Mouse (Mus musculus) activated CD4-positive, CD25-positive, alpha-beta regulatory T cell, adult 4 months (primary cell): Measurements from ENCODE around the gene Kcns3. TPM values are rescaled to one million over a fixed set of nuclear protein-coding genes. Genes with fewer than 3 reads are reported as not detected.

ENCODE experiments used
- ATAC-seq: one replicate; pipeline ENCODE4 v1.8.0; 2017
- polyA plus RNA-seq, 2 experiments: library from polyadenylated mRNA; unstranded; fragments of 100-300 nt; shearing (Covaris generic); gene quantifications; one replicate each; pipeline ENCODE4 v1.2.1; 2017

Kcns3 gene
- not detected for polyA plus RNA-seq

DNA sequence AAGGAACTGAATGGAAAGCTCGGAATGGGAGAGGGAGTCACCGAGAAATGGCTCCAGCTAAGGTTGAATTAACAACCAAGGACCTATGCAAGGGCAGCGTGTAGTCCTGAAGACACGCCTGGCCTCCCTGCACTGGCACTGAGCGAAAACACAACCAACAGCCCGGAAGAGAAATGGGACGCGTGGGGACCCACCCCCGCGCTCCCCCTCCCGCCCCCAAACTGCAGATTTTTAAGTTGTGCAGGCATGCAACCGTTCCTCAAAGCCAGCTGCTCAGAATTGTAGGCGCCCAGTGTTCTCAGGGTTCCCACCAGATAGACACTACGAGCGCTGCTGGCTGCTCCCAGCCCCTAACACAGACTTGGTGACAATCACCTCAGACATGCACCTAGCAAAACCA is at the start of gene Kcns3:
Gene Kcns3, minus strand, starts transcription at position 42 of the 400 bp plus-strand sequence.
- no peak for ATAC-seq

DNA sequence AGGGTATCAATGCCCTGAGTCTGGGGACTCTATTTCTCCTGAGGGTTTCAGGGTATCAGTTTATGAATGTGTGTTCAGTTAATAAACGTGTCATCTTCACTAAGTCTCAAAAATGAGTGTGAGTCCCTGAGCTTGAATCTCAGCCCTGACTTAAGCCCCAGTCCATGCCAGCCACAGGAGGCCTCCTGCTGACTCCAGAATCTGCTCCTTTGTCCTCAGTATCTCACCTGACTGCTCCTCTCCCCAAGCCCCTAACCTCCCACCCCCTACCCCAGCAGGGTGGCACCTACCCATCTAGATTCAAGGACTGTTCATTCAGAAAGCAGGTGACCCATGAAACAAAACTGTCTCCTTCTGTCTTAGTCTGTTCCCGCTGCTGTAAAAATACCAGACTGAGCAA is 47.7 kb upstream of the Kcns3 start:
- no peak for ATAC-seq

DNA sequence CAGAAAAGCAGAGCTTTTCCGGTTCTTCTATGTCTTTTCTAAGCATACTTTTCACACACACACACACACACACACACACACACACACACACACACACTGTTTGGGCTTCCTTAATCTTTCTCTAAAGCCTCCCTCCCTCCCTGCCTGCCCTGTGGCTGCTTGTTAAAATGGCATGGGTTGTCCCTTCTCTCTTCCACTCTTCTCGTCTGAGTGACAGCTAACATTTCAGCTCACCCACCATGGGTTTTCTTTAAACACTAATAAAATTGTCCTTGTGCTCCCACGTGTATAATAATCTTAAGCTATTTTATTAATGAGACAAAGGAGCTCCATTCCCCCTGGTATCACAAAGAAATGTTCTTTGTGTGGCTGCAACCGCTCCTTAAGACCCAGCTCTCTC is 47.2 kb upstream of the Kcns3 start:
- ATAC-seq: no peak

DNA sequence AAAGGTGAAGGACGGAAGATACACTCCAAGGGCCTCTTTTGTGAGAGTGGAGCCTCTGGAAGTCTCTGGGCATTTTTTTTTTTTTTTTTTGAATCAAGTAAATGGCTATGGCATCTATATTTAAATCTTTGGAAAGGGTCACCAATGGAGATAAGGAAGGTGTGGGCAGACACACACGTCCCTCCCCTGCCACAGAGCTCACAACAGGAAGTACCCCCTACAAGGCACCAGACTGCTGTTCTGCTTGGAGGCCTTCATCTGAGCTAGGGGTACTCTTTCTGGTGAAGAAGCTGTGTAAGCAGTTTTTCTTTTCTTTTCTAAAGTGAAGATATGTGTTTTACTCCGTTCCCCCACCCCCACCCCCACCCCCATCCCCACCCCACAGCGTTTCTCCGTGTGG is 46.0 kb upstream of the Kcns3 start:
- ATAC-seq: no peak

DNA sequence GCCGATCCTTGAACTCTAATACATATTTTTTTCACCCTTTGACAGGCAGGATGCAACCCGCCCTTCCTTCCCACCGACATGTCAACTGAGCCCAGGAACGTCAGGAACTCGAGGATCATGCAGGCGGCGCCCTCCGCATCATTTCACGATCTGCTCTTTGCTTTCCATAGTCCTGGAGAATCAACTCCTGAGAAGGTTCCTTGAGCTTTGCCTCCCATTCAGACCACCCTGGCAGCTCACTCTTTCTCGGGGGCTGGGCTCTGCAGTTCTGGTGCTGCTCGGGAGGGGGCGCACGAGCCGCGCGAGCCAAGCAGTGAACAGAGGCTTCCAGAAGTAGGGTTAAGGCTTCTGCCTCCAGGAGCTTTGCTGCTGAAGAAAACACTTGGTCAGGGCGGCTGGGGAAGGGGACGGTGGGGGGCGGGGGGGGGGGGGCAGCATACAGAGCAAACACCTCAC is 45.3 kb upstream of the Kcns3 start:
- ATAC-seq: peak; percentile 90

DNA sequence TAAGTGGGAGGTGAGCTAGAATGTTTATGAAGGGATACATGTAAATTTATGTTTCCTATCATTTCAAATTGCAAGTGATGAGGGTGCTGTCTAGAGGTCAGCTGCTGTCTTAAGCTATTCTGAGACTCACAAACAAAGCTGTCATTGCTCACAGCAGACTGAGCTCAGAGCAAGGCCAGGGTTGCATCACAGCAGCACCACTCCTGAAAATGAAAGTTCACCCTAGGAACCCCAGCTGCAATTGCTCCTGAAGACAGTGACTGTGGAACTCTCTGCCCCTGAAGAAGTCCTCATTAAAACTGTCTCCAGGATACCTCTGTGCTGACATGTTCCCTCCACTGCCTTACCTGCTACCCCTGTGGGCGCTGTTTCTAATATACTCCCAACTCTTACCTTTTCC is 44.2 kb upstream of the Kcns3 start:
- ATAC-seq: no peak

DNA sequence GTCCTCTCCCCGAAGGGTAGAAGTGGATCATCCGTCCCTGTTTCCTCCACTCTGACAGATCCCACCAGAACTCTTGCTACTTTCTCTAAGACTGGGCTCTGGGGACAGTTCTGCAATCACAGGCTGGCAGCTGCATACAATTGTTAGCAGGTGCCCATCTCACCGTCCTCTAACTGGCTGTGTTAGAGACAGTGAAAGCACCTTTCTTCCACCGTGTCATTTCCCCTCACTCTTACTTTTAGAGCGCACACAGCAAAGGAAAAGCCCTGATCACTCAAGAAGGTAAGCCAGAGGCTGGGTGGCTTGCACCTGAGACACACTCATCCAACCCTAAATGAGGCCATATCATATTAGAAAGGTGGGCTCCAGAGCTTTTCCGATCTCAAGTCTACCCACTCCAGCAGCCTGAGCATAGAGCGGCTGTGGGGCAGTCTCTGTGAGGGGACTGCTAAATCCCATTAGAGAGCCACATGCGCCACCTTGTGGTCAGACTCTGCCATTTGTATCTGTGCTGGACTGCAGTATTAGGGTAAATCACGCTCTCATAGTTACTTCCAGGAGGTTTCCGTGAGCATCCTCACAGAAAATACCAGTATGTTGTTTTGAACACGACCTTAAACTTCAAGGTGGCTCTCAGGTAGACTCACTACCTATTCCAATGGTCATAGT is 27.8 kb upstream of the Kcns3 start:
- ATAC-seq: peak; percentile 49

DNA sequence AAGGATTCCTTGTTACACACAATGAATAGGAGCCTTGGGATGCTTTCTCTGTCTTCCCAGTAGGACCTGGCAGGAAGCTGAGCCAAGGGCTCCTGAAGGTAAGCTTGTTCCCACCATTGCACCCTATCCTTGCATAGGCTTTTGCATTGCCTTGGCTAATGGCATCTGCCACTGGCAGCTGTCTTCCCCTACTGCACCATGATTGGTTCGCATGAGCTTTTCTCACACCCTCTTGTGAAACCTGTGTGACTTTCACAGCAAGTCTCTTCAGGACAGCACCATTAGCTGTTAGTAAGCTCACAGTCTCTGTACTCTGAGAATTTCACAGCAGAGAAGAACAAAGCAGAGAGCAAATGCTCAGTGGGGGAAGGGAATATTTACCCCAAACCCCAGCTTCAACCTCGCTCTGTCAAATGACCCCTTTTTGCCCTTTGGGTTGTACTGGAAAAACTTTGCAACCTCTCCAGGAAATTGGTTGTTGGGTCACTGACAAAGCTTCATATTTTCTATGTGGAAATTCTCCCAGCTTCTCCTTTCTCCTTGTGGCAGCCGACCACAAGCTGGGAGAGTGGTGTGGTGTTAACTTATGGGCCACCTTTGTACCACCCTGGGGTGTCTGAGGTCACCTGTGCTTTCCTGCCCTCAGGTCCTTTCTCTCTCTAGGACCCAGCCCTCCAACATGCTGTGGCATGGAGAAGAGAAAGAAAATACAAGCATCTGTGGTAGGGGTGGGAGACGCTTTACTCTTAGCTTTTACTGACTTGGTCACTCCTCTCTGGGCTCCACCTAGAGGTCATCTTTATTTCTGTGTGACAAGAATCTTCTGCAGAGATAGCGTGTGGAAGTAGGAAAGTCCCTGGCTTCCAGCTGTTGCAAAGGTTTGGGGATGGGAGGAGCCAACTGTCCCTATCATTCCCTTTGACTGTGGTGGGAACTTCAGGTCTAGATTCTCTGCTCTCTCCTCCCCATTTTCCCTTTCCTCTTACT is 26.8 kb upstream of the Kcns3 start:
- ATAC-seq: no peak

DNA sequence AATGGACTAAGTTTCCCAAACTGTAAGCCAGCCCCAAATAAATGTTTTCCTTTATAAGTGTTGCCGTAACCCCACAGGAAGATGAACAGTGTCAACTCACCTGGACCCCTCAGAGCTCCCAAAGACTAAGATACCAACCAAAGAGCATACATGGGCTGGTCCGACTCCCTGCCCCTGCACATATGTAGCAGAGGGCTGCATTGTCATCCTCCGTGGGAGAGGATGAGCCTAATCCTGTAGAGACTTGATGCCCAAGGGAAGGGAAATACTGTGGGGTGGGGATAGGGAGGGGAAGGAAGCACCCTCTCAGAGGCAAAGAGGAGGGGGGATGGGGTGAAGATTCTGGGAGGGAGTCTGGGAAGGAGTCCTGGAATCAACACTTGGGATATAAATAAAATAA is 7.8 kb upstream of the Kcns3 start:
- no peak for ATAC-seq

DNA sequence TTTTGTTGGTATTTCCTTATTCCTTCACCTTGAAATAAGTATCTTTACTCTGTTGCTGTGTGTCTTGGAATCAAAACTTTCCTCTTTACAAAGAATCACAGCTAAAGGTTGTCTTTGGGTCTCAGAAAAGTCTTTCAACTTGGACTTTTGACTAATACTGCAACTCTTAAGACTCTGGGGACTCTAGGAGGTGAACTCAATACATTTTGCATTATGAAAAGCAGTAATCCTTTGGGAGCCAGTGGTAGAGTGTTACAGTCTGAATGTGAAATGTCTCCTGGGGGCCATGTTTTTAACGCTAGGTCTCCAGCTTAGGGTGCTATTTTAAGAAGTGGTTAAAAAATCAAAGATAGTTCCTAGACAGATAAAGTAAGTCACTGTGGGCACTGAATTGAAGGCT is 4.3 kb upstream of the Kcns3 start:
- ATAC-seq: no peak

DNA sequence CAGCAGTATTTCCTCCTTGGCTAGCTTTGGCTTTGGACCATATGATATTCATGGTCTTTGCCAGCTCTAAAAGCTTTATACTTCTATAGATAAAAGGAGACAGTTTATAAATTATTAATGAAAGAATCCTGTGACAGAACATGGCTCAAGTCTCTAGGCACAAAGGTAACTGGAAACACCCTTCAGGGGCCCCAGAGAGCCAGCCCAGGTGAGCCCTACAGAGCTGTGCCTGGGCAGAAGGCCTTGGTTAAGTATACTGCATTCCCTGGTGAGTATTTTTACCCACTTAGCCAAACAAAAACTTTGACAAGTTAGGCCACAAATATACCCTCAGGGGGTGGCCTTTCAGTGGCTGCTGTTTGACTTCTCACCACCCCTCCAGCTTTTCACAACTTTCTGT is 2.7 kb upstream of the Kcns3 start:
- ATAC-seq: no peak

DNA sequence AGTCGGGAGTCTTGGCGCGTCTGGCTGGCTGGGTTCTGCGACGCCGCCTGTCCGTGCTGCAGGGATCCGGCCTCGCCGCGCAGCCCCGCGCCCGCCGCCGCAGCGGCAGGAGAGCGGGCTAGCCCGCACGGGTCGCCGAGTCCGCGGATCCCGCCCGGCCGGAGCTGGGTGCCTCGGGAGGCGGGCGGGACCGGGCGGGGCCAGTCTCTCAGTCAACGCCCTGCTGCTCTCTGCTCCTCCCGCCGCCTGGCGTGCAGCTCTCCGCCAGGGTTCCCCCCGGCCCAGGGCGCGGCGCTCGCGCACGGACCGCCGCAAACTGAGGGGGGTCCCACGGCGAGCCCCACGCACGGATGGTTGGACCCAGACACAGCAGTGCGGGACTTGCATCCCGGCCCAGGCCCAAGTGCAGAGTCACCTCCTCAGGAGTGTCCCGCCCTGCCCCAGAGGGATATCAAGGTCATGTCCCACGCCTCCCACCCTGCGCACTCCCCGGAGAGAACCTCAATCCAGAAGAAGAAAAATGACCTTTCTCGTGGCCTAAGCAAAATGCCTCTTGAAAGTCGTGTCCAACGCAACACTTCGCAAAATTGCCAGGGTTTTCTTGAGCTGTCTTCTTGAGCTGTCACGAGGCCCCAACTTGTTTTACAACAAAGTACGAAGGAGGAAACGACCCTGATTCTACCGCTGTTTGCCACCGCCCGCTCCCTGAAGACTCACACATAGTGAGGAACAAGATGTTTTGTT is 492 bp downstream of the Kcns3 start:
- no peak for ATAC-seq

DNA sequence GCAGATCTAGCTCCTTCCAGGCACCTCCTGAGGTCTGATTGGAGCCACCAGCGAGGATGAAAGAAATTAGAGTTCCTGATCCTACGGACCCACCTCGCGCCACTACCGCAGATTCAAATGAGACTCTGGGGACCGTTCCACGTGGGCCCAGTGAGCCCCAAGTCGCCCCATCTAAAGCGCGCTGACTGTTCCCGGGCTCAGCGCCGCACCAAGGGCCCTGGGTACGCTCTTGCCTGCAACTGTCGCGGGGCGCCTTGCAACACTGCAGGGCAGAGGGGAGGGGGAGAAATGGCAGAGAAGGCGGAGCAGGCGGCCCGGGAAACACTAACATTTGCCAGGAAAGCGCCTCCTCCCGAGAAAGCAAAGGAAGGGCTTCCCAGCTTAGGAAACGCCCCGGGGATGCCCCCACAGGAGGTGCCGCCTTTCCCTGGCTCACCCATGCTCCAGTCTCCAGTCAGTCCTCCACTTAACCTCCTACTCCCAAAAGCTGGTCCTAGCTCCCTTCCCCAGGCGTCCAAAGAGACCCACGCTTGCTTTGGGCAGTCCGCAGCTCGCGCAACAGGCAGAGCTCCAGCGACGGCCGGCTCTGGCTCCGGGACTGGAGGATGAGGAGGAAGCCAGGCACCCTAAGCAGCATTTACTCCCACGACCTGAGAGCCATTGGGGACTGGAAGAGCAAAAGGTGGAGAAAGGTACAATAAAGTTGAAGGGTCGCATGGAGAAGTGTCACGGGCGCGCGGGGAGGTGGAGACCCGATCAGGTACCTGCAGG is 1.2 kb downstream of the Kcns3 start:
- ATAC-seq: no peak

DNA sequence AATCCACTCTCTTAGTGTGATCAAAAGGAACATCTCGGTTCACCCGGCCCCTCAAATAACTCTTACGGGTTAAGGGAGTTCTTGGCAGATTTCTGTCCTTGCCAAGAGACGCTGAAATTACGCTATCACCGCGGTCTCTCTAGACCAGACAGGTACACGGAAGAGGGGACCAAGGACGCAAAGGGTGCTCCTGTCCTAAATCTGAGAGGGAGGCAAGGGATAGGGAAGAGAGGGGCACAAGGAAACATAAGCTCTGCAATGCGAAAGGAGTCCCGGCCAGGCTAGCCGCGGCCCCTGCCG is 1.8 kb downstream of the Kcns3 start:
- no peak for ATAC-seq

DNA sequence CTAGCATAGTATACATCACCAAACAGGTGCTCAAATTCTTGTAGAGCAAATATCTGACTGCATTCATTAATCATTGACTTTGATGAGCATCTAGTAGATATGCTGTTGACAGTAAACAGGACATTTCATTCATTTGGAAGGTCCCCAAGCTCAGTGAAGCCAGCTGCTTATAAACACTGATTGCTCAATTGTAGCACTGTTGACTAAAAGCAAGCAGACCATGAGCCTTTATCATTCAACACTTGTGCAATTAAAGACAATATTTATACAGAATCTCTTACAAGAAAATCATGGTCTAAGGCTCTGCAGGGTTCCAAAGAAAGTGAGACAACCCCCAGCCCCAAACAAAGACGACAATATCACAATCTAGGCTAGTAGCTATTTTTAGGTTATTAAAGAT is 6.0 kb downstream of the Kcns3 start:
- no peak for ATAC-seq

DNA sequence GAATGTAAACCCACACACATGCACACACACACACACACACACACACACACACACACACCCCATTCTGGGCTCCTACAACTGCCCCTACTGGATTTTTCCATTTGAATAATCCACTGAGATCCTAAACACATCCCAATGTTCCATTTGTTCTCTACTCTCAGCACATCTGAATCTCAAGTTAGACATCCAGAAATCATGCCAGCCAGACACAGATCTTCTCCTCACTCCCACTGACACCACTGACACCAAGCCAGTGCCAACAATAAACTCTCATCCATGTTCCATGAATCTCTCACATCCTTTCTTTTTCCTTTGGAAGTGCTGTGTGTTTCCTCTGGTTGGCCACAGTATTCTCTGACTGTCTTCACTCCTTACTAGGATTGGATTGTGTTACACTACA is 18.4 kb downstream of the Kcns3 start:
- ATAC-seq: no peak

DNA sequence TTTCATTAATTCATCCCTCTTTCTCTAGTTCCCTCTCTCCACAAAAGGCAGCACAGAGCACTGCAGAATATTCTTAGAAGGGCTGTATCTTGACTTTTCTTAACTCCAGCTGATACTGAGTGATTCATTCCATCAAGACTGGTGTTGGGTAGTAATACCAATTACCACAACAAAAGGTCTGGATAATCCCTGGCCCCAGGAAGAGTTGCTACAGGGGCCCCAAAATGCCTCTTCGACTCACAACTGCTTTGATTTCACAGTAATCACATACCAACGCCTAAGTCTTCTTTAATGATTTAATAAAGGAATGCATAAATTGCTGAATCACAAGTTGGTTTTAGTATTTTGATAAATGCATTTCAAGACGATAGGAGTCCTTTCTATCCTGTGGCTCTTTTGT is 21.7 kb downstream of the Kcns3 start:
- ATAC-seq: no peak

DNA sequence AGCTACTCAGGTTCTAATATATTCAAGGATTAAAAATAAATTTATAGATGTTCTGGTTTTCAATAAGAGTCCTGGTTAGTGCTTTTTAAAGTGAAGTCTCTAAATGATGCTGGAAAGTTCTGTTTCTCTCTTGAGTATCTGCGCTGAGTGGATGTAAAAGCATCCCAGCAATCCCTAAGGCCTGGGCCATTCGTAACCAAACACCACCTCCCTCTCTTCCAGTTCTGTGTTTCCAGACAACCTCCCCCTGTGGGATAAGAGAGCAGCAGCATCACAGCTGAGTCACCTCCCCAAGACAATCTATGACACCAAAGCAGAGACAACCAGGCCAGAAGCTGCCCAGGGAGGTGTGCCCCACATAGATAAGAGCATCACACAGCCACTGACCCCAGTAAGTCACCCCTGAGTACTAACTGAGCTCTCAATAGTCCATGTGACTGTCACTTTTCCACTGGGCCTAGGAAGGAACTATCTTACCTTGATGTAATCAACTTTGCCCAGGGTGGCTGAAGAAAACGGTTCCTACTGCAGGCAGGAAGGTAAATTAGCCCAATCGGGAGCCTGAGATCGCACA is 24.6 kb downstream of the Kcns3 start:
- ATAC-seq: no peak

DNA sequence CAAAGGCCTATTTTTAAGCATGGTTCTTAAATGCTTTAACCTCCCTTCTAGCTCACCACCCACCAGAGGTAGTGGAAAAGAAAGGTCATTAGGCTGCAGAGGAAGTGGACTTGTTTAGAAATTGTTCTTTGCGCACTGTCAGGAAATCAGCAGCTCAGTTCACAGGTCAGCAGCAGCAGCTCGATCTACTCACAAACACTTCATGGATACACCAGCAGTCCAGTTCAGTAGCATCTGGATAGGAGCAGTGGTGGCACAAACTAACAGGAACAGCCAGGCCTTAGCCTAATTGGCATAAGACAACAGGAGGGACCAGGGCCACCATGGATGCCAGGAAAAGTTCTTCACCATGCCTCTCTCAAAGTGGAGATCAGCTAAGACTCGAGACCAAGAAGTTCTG is 49.3 kb downstream of the Kcns3 start:
- ATAC-seq: no peak

DNA sequence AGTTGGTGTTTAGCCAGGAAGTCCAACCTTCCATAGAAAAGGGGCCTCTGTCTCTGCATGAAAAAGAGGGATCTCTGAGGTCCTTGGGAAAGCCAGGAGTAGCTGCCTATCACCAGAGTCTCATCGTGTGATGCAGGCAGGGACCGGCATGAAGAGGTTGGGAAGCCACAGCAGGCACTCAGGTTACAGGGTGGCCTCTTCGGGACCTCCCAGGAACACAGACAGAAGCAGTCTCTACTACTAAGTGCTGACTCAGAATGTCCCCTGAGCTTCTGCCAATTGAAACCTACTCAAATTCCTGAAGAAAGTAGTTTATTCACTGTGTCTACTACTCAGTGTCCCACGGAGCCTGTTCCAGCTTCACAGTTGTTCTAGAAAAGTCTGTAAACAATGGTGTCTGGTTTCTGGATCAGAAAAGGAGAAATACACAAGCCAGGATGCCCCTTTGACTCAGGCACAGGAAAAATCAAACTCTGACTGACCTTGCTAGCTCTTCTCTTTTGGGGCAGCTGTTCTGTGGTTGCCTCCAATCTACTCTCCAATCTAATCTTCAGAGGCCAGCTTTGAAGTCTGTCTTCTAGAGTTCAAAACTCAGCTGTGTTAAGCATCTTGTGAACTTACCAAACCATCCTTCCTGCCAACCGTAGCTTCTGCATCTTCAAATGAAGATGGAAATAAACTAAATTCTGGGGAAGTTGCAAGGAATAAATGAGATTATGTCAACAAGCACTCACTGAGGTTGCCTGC is 62.1 kb downstream of the Kcns3 start:
- ATAC-seq: no peak

DNA sequence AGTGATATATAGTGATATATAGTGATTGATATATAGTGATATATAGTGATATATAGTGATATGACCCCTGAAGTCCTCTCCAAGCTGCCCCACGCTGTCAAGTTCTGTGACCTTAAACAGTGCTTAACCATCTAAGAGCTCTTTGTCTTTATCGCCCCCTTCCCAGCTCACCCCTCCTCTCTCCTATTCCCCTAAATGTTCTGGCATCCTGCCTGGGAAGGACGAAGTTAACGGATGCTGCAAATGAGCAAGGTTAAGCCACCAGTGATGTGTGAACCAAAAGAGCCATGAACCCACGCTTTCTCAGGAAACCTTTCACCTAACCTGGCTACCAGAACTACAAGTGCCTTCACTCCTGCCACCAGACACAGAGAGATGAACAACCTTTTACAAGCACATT is 64.0 kb downstream of the Kcns3 start:
- ATAC-seq: no peak

DNA sequence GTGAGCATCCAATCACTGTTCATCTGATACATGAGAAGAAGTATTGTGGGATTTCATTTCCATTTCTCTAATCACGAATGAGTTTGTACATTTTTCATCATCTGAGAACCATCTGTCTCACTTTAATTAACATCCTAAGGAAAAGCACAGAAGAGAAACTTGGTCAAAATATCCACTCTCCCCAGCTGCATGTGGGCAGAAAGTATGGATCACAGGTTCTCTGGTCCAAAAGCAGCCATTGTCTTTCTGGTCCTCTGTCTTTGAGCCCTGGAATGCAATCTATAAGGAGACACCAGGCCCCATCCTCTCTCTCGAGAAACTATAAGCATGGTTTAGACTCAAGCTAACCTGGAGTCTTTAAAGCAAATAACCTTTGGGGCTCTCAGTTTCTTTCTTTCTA is 79.8 kb downstream of the Kcns3 start:
- ATAC-seq: no peak
